Mouse (Mus musculus) gastrocnemius, postnatal 10 days (tissue): ENCODE measurements at regions not wholly inside any gene's neighbourhood (a gene's known extent, or its start where the extent isn't known, plus 50 kb on each side); places are given as distances from the start of the nearest gene placed in this dataset.
"Not testable (repeated sequence)": the region's sequence is repeated elsewhere in the genome, so short reads cannot be mapped to it uniquely, and the experiment has no call there.

ENCODE experiments used
- DNase-seq: peaks from one replicate; pipeline ENCODE4 v3.0.0; 2021; ENCODE audit warnings: mixed read lengths

DNA sequence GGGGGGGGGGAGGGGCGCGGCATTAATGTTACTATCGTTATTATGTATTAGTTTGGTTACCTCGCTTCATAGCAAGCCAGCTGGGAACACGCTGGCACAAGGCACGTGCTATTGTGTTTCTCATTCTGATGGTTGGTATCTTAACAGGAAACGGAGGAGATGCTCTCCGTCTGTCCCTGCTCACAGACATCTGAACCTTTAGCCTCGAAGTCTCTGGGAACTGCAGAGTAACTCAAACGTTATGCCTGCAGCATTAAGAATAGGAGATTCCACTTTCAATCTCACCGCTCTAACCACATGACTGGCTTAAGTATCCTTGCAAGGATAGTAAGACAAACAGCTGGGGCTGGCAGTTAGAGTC is 80.0 kb downstream of the Nfkbiz start:
- no peak for DNase-seq

DNA sequence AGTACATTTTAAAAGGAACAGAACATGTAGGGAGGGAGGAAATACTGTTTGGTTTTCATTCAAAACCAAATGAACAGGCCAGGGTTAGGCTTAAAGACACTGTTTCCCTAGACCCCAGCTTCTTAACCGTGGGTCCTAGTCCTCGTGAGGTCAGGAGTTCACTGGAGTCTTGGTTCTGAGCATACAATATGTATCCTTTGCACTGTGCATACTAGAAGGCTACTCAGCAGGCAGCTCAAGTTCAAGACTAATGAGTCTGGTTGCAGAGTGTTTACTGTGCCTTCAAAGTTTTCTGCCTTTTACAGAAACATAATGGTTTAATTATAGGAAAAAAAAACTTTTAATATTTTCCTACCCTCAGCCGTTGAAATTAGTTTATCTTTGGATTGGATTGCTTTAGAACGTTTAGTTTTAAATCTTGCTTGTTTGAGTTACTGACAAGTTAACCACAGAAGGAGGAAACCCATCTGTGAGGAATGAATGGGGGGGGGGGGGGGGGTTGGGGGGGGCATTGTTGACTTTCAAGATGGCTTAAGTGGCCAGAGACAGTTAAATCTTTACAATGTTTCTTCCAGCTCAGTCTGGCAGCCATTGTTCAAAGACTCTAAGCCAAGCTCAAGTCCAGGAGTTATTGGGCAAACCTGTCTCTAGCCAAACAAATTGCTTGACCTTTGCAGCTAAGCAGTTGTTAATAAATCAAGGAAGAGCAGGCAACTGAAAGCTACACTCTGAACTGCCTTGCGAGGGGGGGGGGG is 80.6 kb downstream of the Nfkbiz start:
- no peak for DNase-seq

DNA sequence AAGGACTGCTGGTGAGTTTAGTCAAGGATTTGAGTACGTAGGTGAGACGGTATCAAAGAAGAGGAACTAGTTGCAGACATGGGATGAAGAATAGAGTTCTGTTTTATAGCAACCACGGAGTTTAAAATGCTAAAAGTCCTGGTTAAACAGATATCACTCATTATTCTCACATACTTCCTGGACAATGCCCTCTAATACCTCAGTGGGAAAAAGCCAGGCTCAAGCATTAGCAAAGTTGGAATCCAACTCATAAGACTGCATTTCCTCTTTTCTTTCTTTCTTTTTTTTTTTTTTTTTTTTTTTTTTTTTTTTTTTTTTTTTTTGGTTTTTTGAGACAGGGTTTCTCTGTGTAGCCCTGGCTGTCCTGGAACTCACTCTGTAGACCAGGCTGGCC is 81.3 kb downstream of the Nfkbiz start:
- not testable (repeated sequence) for DNase-seq

DNA sequence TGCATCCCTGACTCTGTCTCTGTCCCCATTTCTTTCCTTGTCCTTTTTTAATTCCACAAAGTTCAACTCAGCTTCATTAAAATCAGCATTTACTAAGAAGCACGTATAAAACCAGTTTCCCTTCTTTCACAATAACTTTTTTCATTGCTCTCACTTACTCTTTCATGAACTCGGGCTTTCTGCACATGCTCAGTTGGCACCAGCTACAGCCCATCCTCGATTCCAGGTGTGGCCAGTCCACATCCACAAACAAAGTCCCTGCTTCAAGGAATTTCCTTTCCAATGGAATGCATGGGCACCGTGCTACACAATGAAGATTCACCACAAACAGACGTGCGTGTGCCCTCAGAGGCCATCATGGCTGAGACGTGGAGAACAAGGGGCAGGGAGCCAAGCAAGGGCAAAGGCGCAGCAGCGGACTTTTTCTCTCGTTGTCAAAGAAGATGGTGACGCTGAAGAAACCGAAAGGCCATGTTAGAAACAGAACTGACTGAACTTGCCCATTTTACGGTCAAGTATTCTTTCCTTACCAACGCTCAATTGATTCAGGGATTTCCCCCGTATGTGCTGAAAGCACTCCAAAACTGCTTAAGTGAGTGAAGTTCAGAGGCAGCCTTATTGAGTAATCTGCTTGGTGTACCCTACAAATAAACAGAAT is 81.8 kb downstream of the Nfkbiz start:
- DNase-seq, result no peak

DNA sequence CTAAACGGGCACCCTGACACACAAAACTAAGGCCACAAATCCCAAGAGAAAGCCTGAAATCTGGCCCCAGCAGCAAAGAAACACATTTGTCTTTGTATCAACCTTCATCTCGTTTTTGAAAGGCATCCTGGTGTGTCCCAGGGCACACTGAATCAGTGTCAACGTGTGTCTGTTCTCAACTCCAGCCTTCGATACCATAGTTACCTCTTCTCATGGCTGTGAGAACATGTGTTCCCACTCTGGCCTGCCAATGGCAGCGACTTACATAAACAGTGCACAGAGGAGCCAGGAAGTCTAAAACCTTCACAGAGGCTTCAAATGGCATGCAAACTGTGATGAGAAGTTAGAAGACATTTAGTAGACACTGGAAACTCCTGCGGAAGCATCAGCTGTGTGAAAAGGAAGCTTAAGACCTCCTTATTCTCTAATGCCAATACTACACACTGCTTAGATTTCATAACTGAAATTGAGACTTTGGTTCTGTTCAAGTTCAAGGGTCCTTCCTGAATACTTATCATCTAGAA is 83.3 kb downstream of the Nfkbiz start:
- no peak for DNase-seq

DNA sequence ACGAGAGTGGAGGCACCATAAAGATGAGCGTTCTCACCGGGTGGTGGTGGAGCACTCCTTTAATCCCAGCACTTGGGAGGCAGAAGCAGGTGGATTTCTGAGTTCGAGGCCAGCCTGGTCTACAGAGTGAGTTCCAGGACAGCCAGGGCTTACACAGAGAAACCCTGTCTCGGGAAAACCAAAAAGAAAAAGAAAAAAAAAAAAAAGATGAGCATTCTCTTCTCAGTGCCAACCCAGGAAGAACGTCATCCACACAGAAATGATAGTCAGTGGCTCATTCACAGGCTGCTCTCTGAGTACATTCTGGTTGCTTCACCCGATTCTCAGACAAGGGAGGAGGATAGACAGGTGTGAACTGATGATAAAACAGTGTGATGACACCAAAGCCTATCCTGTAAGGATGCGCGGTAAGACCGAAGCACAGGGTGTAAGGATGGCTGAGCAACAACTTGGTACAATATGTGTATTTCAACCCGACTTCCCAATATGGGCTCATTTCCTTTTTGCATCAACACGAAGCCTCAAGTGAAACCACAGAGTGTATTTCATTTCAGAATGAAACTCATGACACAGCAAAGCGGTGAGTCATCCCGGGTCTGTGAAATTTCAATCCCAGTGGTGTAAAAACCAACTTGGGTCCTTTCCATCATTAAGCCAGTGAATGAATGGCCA is 84.5 kb downstream of the Nfkbiz start:
- DNase-seq, result no peak

DNA sequence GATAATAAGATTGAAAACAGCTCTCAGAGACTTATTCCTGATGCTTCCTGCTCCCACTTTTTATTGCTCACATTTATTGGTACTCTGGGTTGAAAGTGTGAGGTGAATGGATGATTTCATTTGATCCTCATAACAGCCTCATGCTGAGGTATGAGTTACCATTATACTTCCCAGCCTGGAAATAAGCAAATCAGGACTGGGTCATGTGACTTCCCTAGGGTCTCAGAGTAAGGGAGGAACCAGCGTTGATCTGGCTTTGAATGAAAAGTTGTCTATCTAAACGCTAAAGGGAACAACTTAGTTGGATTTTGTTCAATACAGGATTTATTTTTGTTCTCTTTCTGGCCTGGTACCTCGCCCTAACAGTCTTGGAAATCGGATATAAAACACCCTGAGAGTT is 85.3 kb downstream of the Nfkbiz start:
- DNase-seq, result no peak

DNA sequence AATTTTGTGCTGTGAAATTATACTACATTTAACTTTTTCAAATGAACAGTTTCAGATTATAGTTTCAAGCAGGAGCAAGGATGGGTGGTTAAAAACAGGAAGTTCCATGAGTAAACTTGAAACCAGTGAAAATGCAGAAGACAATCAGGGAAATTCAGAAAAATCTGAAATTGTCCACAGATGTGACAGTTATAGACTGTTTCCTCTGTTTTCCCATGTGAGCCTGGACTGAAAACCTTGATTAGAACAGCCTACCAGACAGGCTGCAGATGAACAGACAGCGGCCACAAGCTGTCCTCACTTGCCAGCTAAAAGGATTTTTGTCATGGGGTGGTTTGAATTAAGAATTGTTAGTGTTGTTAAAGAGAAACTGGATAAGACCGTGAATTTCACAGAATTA is 91.4 kb downstream of the Nfkbiz start:
- no peak for DNase-seq

DNA sequence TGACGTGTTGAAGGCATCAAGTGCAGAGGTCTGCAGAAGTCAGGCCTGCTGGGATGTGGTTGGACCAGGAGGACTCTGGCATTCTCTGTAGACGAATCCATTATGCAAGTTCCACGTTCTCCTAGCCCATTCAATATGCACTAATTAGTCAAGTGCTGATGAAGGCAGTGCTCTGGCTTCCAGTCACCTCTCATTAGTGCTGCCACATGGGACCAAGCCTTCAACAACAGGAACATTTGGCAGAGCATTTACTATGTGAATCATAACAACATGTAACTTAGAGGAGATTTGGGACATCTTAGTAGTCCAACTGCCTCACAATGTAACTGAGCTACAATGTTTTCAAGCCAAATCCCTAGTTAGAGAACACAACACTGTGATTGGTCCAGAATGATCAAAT is 92.5 kb downstream of the Nfkbiz start:
- DNase-seq, result no peak

DNA sequence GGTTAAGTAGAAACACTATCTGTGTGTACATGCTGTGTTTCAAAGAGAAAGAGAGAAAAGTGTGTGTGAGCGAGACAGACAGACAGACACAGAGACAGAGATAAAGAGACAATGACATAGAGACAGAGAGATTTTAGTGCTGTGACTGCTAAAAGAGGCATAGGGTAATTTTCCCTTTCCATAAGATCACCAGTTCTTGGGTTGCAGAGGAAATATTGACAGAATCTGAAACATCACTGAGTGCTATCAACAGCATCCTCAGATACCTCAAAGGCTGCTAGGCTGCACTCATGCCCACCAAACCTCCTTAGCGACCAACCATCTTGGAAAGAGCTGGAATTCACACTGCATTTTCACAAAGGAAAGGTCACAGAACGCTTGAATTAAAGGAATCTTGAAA is 93.6 kb downstream of the Nfkbiz start:
- DNase-seq, result no peak

DNA sequence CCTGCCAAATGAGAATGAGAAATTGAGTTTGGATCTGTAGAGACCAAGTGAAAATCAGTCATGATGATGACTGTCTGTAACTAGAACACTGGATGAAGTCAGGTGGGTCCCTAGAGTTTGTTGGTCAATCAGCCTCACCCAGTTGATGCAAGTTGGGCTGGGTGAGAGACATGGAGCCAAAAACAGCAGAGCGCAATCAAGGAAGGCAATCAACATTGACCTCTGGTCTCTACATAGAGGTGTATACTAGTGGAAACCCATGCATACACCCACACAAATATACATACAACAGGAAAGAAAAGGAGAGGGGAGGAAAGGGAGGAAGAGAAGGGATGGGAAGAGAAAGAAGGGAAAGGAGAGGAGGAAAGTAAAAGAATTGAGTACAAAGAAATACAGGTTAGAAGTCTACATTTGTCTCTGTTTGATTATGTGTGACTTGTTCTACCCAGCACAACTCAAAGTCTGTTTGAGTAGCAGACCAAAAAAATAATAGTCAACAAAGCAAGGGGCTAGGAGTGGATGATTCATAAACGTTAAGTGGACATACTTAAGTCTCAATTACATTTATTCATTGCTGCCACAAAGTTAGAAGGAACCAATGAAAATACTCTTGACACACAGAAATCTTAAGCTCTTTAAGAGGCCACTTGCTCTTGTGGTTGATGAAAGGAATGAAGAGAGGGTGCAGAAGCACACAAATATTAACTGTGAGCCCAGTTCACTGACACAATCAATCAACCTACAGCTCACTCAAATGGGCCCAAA is 97.4 kb downstream of the Nfkbiz start:
- no peak for DNase-seq

DNA sequence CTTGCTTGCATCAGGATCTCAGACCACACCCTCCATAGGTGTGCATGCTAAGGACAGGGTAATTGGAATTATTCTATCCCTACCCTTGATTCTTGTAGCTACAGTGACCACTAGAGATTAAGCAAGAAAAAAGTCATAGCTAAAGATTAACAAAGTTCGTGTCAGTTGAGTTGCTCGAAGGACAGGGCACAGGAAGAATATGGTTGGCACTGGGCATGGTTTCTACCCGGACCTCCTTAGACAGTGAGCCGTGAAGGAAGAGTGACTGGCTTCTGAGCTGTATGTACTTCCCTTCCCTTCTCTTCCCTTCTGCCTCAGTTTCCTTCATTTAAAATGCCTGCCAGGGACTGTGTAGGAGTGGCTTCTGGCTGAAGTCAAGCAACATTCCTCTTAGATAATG is 100.0 kb downstream of the Nfkbiz start:
- no peak for DNase-seq

DNA sequence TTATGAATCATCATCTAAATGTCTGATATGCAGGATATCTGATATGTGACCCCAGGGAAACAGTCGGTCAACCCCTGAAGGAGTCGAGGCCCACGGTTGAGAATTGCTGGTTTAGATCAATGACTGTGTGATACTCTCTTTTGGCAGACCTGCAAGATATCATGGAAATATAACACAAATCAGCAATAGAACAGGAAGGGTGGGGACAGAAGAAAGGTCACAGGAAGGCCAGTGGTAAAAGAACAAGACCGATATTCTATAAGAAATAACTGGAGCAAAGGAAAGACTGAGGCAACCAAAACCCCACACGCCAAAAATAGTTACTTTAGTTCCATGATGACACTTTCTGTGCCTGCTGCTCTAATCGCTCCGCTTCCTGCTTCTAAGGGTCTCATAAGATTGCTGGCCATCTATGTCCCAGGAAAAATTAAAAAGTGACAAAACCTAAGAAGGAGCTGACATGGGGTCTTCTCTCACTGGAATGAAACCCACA is 103.2 kb downstream of the Nfkbiz start:
- DNase-seq, result no peak

DNA sequence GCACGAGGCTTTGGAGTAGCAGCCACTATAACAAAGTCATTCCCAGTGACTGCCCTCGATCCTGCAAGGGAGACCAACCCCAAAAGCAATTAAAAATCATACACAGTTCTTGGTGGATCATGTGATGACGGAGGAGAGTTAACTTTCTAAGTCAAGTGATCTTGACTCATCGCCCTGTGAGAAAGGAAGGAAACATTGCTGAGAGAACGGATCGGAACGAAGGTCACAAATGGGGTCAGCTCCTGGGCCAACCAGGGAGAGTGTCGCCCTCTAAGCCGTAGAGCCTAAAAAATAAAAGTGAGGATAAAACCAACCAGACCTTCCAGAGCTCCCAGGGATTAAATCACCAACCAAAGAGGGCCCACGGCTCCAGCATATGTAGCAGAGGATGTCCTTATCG is 104.4 kb downstream of the Nfkbiz start:
- no peak for DNase-seq

DNA sequence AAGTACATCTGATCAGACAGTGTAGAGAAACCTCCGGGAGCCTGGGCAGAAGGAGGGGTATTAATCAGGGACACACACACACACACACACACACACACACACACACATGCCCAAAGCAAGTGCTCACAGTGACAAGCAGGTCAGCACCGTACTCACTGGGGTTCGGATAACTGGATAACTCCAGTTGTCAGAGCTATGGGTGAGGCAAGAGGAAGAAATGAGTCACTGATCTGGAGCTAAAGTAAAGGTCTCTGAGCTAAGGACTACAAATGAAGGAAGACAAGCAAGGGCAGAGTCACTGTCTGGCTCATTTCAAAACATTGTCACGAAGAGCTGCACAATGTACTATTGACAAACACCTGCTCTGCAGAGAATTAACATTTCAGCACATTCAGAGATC is 104.9 kb downstream of the Nfkbiz start:
- DNase-seq, result no peak

DNA sequence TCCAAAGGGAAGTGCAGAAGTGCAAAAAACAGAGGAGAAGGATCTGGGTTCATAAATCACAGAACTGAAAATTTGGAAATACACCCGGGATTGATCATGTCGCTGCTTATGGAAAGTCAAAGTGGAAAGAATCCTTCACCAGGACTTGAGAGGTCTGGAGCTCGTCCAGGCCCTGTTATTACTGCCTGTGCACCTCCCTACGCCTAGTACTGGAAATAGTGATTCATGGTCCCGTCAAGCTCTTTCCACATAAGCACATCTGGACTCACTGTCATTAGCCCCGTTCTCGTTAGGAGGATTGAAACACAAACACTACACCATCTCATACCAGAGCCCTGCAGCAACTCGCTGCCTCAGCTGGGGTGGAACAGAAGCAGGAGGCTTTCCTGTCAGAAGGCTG is 107.7 kb downstream of the Nfkbiz start:
- no peak for DNase-seq

DNA sequence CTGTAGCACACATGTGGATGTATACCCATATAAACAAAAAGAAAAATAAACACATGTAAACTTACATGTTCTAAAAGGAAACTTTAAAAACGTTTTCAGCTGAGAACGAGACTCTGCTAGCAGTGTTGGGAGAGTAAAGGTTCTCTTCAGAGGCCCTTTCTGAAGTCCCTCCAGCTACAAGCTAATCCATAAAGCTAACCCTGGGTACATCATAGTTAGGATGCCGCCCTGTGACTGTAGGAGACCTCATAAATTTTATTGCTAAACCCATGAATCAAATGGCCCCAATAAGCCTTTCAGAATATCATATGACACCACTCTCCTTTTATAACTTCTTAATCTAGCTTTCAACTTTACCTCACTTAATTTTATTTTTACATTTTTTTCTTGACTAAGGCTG is 112.2 kb downstream of the Nfkbiz start:
- no peak for DNase-seq

DNA sequence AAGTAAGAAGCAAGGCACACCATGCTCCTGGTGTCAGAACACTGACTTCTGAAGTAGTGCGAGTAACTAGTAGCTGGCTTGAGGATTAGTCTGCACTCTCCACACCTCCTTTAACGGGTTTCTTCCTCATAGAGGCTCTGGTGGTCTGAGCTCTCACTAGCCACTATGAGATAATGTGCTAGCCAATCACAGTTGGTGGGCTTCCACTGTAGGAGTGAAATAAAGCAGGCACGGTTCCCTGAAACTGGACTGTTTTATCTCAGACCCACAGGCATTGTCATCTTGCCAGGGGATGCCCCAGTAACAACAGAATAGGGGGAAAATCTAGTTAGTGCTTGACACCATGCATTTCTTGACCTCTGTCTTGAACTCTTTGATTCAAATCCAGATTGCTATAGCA is 118.3 kb downstream of the Nfkbiz start:
- no peak for DNase-seq

DNA sequence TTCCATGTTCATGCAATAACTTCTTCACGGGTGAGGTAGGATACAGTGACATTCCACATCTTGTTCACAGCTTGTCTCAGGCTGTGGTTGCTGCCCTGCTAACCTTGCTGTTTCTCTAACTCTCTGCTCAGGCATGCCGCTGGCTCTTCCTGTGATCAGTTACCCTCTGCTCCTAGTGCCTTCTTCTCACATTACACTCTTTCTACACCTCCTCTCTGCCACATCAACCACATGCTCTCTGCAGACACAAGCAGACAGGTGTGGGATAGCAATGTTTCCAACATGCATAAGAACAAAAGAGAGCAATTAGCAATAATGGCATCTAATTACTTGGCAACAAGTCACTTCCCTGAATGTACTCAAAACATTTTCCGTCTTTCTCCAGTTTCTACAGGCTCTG is 128.7 kb downstream of the Nfkbiz start:
- no peak for DNase-seq

DNA sequence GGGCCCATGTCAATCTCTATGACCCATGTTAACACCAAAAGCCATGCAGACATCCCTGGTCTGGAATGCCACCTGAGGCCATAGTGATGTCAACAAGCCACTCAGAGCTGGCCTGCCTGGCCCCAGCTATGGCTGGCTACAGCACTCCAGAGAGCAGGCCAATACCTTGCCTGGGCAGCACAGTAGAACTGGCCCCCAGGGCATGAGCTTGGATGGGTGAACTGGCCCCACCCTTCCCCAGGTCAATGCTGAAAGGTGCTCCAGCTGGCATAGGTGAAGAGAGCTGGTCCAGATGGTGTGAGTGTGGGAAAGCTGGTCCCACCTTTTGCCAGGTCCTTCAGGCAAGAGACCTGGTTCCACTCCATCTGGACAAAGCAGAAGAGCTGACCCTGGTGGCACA is 132.2 kb downstream of the Nfkbiz start:
- DNase-seq, result no peak

DNA sequence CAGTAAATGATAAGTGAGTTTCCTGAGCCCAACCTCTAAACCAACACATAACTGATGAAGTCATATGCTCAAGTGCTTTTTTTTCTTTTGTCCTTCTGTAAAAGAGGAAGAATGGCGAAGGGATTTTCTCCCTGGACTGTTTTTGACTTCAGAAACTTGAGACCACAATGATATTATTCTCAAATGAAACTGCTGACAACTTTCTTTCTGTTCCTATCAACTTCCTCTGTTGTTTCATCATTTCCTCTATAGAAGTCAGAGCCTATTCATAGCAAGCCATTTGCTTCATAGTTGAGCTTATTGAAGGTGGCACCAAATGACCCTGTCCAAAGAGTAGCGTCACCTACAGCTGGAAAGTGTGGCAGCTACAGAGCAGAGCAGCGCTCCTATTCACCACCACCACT is 140.2 kb downstream of the Nfkbiz start:
- DNase-seq, result no peak

DNA sequence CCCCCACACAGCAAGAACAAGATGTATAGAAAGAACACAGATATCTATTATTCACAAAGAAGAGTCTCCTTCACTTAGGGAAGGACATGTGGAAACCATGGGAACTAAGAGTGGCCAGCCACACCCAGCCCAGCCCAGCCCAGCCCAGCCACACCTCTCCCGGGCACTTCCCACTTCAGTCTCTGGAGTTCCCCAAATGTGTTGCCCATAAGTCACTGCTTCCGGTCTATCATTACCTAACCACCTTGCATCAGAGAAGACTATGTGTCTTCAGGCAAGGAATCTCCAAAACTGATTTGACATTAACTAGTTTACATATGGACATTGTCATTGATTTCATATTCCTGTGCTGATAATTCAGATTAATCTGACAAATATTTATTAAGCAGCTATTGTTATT is 147.6 kb downstream of the Nfkbiz start:
- DNase-seq, result no peak

DNA sequence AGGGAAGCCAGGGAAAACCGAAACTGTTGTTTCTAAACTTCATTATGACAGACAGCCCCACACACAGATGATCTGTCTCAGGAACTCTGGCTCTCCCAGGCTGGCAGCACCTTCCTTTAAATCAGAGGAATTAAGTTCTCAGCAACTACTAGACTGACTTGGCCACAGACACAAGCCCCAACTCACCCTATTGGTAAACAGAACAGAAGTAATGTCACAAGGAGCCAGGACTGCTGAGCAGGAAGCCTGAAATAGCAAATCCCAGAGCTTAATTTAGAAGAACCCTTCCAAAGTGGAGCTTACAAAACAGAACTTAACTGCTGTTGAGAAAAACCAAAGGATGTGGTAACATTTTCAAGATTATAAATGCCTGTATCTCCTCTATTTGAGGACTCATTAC is 174.8 kb downstream of the Nfkbiz start:
- DNase-seq, result no peak
